Mouse (Mus musculus) retina, embryonic 14.5 days (tissue): ENCODE results near the gene Zfp551.

Experiments
- DNase-seq: peaks from one replicate; pipeline ENCODE4 v3.0.0-alpha.2; 2015; ENCODE audit warnings: low spot score

Zfp551 gene

DNA sequence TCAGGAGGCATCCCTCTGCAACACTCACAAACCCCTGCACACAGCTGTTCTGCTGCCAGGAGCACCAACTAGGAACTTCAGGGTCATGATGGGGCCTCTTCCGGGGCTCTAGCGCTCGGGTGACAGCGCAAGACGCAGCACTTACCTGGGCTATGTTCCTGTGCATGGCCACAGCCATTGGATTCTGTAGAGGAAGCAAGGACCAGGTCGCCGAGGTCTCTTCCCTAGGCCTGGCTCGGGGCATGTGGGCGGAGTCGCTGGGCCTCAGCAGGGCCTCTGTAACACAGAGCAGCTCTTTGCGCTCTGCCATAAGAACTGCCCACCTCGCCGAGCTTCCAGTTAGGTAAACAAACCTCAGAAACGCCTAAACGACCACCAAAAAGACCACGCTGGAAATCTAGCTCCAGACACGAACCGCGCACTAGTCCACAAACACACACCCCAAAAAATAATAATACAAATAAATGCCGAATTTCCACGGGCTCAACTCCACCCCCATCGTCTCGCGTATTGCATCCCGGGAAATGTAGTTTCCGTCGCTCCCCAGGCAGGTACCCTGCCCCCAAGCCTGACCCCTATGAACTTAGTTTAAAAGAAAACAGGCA is at the start of gene Zfp551:
Gene Zfp551 (minus strand): TSS at position 507 of the 605 bp plus-strand sequence.
- peak; percentile 71 for DNase-seq

DNA sequence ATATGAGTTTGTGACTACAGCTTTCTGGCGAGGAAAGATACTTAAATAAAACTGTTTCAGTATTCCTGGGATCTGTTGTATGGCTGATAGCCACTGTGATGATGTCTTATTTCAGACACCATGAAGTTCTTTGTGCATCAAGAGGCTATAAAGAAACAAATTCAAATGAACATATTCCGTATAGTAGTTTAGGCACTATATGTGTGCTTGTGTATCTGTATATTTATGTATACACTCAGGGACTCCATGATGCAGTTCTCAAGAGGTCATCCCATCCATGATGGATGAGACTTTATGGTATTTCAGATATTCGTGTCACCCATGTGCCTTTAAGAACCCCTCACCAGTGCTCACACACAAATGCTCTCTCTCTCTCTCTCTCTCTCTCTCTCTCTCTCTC is 304 bp upstream of the Zfp551 start:
- DNase-seq, result no peak

DNA sequence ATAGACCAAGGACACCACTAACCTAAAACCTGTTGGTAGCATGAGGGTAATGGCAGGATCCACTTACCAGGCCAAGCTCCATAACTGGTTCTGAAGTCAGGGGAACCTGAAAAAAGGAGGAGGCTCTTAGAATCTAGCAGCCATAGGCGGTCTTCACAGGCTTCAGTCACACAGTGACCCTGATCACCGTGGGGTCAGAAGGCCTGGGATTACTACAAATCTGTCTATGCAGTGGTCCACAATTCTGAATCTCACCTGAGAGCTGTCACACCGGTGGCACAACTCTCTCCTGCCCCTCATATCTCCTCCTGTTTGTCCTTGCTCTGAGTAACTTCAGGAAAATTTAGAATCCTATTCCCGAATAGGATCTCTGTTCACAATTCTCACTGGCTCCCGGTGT is 810 bp downstream of the Zfp551 start:
- peak; percentile 22 for DNase-seq

DNA sequence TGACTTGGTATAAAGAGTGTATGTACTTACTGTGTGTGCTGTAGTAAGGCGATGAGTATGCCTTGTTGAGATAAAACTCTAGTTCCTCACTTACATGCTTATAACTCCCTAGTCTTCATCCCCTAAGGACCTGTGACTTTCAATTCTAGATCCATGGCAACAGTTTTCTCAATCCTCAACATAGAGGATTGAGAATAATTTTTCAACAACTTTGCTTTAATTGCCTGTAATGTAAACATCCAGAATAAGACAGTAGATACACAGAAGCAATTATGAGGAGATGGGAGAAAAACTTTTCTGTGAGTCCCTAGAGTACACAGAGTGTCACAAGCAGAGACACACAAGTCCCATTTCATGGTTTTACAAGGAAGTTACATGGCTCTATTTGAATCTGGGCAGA is 53.4 kb downstream of the Zfp551 start, which contains the start of gene Vmn1r84:
Gene Vmn1r84 (minus strand): TSS at position 101 of the 400 bp plus-strand sequence.
- DNase-seq, result no peak
